In genomic region chr7:79034521-79034920, GRCm38 (mm10) we compare ENCODE assay signal across 15 mouse cellular contexts. TPM values are rescaled to one million over a fixed set of nuclear protein-coding genes. Genes with fewer than 3 reads are reported as not detected.
"Had no signal": no experiment of that assay in that cellular context is flagged by ENCODE, and none has a peak within 500 bp of the region (broad histone marks: within the 10 kb centered on the region; RNA-seq: fewer than 3 reads in every experiment).

No protein-coding gene starts in this region.

- H3K27me3 ChIP-seq: liver, embryonic 13.5 days had no signal

- H3K4me2 ChIP-seq: liver, embryonic 13.5 days; midbrain, embryonic 11.5 days had no signal

- H3K9ac ChIP-seq: liver, embryonic 13.5 days had no signal

- H3K4me1 ChIP-seq: liver, embryonic 13.5 days had no signal

- DNase-seq: kidney, postnatal 10 days; kidney, postnatal 36 days; layer of hippocampus, postnatal 36 days; liver, embryonic 13.5 days; lung, adult 2 months; lung, postnatal 14 days; midbrain, embryonic 14.5 days; thymus, adult 18-20 months; thymus, postnatal 4 days had no signal

- H3K4me3 ChIP-seq: left cerebral cortex, adult 2 months; liver, embryonic 13.5 days had no signal

- H3K9me3 ChIP-seq: liver, embryonic 13.5 days had no signal

- H3K27ac ChIP-seq: left cerebral cortex, adult 2 months; liver, embryonic 13.5 days had no signal

- H3K36me3 ChIP-seq: liver, embryonic 13.5 days had no signal

RNA-seq across cellular contexts. Expression of gene Acan, which starts 18.8 kb away (rescaled TPM):
- total RNA-seq: liver, adult 2 months; megakaryocyte progenitor cell, adult 5-6 weeks; megakaryocyte-erythroid progenitor cell, adult 5-6 weeks had no signal
- polyA plus RNA-seq: liver, adult 2 months; midbrain, embryonic 11.5 days; small intestine, adult 2 months had no signal
